Mouse (Mus musculus) splenic B cell, adult 2 months (primary cell): ENCODE measurements around the gene Asmt.

ENCODE experiments used
- DNase-seq: peaks from one replicate; pipeline ENCODE4 v3.0.0-alpha.2; 2011; ENCODE audit warnings: low read depth, low spot score
- H3K27me3 ChIP-seq: 2 replicates; pipeline ENCODE4 v1.6.1; 2012; ENCODE audit warnings: mild to moderate bottlenecking, low read length, moderate library complexity, mixed read lengths; ENCODE audit not compliant: control insufficient read depth, poor library complexity, insufficient read depth, severe bottlenecking
- H3K36me3 ChIP-seq: 2 replicates; pipeline ENCODE4 v1.6.1; 2012; ENCODE audit warnings: mild to moderate bottlenecking, low read length, moderate library complexity, mixed read lengths; ENCODE audit not compliant: control insufficient read depth, poor library complexity, insufficient read depth, severe bottlenecking

The Asmt gene

DNA sequence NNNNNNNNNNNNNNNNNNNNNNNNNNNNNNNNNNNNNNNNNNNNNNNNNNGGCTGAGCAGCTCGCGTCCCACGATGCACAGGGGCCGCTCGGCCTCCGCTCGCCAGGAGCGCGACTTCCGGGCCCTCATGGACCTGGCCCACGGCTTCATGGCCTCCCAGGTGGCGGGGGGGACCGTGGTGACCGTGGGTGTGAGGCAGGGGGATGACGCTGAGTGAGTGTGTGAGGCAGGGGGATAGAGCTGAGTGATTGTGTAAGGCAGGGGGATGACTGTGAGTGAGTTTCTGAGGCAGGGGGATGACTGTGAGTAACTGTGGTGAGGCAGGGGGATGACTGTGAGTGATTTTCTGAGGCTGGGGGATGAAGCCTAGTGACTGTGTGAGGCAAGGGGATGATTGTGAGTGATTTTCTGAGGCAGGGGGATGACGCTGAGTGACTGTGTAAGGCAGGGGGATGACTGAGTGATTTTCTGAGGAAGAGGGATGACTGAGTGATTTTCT lies at the start of gene Asmt:
TSS of gene Asmt (plus strand) at position 51 of the 499 bp plus-strand sequence.
- peak; percentile 54 for DNase-seq
- H3K36me3 ChIP-seq, result peaks cover 4% of the 10 kb centered on the region; the same call in 1 of the 2 replicates
- no peaks in the 10 kb centered on the region for H3K27me3 ChIP-seq

DNA sequence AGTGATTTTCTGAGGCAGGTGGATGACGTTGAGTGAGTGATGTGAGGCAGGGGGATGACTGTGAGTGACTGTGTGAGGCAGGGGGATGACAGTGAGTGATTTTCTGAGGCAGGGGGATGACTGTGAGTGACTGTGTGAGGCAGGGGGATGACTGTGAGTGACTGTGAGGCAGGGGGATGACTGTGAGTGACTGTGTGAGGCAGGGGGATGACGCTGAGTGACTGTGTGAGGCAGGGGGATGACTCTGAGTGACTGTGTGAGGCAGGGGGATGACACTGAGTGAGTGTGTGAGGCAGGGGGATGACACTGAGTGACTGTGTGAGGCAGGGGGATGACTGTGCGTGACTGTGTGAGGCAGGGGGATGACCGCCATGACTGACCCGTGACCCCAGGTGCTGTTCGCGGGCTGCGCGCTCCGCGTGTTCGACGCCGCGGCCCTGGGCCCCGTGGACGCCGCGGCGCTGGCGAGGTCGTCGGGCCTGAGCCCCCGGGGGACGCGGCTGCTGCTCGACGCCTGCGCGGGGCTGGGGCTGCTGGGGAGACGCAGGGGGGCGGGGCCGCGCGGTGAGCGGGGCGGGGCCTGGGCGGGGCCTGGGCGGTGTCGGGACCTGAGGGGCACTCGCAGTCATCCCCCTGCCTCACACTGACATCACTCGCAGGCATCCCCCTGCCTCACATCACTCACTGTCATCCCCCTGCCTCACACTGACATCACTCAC lies 948 bp downstream of the Asmt start:
- peak; percentile 60 for DNase-seq
- H3K36me3 ChIP-seq, result peaks cover 4% of the 10 kb centered on the region; the same call in 1 of the 2 replicates
- no peaks in the 10 kb centered on the region for H3K27me3 ChIP-seq

DNA sequence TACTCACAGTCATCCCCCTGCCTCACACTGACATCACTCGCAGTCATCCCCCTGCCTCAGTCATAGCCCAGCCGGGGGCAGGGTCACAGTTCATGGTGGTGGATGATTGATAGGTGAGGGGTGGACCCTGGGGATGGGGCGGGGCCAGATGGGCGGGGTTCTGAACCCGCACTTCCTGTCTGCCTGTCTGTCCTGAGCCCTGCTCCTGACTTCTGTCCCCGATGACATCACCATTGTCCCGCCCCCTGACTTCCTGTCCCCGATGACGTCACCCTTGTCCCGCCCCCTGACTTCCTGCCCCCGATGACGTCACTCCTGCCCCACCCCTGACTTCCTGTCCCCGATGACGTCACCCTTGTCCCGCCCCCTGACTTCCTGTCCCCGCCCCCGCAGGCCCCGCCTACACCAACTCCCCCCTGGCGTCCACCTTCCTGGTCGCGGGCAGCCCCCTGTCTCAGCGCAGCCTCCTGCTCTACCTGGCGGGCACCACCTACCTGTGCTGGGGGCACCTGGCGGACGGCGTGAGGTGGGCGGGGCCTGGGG lies 1.9 kb downstream of the Asmt start:
- no peaks in the 10 kb centered on the region for H3K27me3 ChIP-seq
- peaks cover 4% of the 10 kb centered on the region; the same call in 1 of the 2 replicates for H3K36me3 ChIP-seq
- peak; percentile 59 for DNase-seq

DNA sequence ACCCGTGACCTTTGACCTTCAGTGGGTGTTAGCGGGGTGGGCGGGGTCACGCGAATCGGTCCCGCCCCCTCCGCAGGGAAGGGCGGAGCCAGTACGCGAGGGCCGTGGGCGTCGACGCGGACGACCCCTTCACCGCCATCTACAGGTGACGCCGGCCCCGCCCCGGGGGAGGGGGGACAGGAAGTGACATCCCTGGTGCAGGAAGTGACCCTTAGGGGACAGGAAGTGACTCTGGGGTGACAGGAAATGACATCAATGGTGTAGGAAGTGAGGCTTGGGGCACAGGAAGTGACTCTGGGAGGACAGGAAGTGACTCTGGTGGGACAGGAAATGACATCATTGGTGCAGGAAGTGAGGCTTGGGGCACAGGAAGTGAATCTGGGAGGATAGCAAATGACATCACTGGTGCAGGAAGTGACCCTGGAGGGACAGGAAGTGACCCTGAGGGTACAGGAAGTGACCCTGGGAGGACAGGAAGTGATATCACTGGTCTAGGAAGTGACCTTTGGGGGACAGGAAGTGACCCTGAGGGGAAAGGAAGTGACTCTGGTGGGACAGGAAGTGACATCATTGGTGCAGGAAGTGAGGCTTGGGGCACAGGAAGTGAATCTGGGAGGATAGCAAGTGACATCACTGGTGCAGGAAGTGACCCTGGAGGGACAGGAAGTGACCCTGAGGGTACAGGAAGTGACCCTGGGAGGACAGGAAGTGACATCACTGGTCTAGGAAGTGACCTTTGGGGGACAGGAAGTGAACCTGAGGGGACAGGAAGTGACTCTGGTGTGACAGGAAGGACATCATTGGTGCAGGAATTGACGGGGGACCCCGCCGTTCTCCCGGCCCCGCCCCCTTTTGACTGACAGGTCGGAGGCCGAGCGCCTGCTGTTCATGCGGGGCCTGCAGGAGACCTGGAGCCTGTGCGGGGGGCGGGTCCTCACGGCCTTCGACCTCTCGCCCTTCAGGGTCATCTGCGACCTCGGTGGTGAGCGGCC lies 2.7 kb downstream of the Asmt start:
- DNase-seq, result peak; percentile 80
- H3K27me3 ChIP-seq, result no peaks in the 10 kb centered on the region
- H3K36me3 ChIP-seq, result peaks cover 4% of the 10 kb centered on the region; the same call in 1 of the 2 replicates

DNA sequence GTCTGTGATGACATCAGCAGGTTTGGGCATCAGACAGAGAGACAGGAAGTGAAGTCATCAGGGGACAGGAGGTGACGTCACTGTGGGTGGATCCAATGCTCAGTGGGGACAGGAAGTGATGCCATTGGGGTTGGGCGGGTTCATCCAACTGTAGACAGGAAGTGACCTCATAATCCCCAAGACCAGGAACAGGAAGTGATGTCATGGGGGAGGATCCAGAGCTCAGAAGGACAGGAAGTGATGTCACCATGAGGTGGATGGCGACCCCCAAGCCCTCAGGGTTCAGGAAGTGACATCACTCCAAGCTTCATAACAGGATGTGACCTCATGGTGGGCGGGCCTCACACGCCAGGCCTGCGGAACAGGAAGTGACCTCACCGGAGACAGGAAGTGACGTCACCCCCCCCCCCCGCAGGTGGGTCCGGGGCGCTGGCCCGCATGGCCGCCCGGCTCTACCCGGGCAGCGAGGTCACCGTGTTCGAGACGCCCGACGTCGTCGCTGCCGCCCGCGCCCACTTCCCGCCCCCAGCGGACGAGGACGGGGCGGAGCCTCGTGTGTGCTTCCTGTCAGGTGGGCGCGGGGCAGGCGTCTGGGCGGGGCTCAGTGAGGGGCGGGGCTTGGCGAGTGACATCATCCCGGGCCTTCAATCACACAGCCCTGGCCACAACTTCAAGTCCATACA lies 3.6 kb downstream of the Asmt start:
- Histone ChIP-seq H3K27me3 (no peaks in the 10 kb centered on the region), H3K36me3 (peaks cover 4% of the 10 kb centered on the region; the same call in 1 of the 2 replicates)
- peak; percentile 72 for DNase-seq

DNA sequence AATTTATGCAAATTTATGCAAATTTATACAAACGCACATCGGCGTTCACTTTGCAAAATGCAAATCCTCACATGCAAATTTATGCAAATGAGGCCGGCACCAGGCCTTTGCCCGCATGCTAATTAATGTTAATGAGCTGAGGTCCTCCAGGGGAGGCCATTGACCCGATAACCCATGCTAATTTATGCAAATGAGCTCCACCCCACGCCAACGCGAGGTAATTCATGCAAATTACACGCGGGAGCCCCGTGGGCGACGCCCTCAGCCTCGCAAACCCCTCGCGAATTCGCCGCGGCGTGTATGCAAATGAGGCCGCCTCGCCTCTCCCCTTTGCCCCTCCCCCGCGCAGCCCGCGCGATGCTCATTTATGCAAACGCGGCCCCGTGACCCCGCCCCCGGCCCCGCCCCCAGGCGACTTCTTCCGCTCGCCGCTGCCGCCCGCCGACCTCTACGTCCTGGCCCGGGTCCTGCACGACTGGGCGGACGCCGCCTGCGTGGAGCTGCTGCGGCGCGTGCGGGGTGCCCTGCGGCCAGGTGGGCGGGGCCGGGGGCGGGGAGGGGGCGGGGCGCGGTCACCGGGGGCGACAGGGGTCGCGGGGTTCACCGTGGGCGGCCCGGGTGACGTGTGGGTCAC lies 4.3 kb downstream of the Asmt start:
- peaks cover 4% of the 10 kb centered on the region; the same call in 1 of the 2 replicates for H3K36me3 ChIP-seq
- no peak for DNase-seq
- no peaks in the 10 kb centered on the region for H3K27me3 ChIP-seq

DNA sequence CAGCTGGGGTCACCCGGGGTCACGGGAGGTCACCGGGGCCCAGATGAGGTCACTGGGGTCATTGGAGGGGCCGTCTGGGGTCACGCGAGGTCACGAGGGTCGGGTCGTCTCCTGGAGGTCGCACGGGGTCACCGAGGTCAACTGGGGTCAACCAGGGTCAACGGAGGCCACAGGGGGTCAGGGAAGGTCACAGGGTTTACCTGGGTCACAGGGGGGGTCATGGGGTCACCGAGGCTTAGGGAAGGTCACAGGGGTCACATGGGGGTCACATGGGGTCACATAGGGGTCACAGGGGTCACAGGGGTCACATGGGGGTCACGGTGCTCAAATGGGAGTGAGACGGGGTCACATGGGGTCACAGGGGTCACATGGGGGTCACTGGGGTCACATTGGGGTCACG lies 4.8 kb downstream of the Asmt start:
- no peak for DNase-seq
- peaks cover 4% of the 10 kb centered on the region; the same call in 1 of the 2 replicates for H3K36me3 ChIP-seq
- H3K27me3 ChIP-seq, result no peaks in the 10 kb centered on the region

DNA sequence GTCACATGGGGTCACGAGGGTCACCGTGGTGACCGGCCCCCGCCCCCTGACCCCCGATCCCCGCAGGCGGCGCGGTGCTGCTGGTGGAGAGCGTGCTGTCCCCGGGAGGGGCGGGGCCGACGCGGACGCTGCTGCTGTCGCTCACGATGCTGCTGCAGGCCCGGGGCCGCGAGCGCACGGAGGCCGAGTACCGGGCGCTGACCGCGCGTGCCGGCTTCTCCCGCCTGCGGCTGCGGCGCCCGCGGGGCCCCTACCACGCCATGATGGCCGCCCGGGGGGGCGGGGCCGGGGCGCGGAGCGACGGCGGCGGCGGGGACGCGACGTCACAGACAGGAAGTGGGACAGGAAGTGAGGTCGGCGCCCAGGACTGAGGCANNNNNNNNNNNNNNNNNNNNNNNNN lies 5.2 kb downstream of the Asmt start:
- H3K36me3 ChIP-seq, result peaks cover 4% of the 10 kb centered on the region; the same call in 1 of the 2 replicates
- DNase-seq, result no peak
- H3K27me3 ChIP-seq, result no peaks in the 10 kb centered on the region
